Mouse (Mus musculus) thymus, postnatal 10 days (tissue): ENCODE measurements around the gene Fgfr3.

Source experiments
- DNase-seq, 2 experiments: peaks; one replicate each; pipeline ENCODE4 v3.0.0; 2021; ENCODE audit warnings: low spot score in 2 of 2

Gene Fgfr3

GRCm38 (mm10) chr5:33721541-33722265 lies at the start of gene Fgfr3:
Gene Fgfr3, plus strand, starts transcription at chr5:33721674.
- peak; percentile 19 to 24 for DNase-seq

GRCm38 (mm10) chr5:33674439-33674838 lies 47.0 kb upstream of the Fgfr3 start:
- DNase-seq = no peak

GRCm38 (mm10) chr5:33675964-33676363 lies 45.5 kb upstream of the Fgfr3 start:
- peak in 1 of 2 experiments; percentile 40 for DNase-seq

- DNase-seq = no peak
These were observed 43.2 kb upstream of the Fgfr3 start for GRCm38 (mm10) chr5:33678244-33678643.

- no peak for DNase-seq
These were observed 40.4 kb upstream of the Fgfr3 start for GRCm38 (mm10) chr5:33681044-33681443.

GRCm38 (mm10) chr5:33681611-33682388 lies 39.7 kb upstream of the Fgfr3 start:
- no peak for DNase-seq

- DNase-seq = no peak
These were observed 38.5 kb upstream of the Fgfr3 start for GRCm38 (mm10) chr5:33682963-33683362.

GRCm38 (mm10) chr5:33683897-33684652 lies 37.4 kb upstream of the Fgfr3 start:
- peak in 1 of 2 experiments; percentile 25 for DNase-seq

GRCm38 (mm10) chr5:33684932-33685331 lies 36.5 kb upstream of the Fgfr3 start:
- DNase-seq = no peak

GRCm38 (mm10) chr5:33687142-33687541 lies 34.3 kb upstream of the Fgfr3 start:
- no peak for DNase-seq

GRCm38 (mm10) chr5:33688278-33689220 lies 32.9 kb upstream of the Fgfr3 start:
- no peak for DNase-seq

GRCm38 (mm10) chr5:33689221-33689844 lies 32.1 kb upstream of the Fgfr3 start:
- no peak for DNase-seq

- no peak for DNase-seq
These were observed 31.4 kb upstream of the Fgfr3 start for GRCm38 (mm10) chr5:33689852-33690645.

GRCm38 (mm10) chr5:33692393-33692792 lies 29.1 kb upstream of the Fgfr3 start:
- DNase-seq = no peak

GRCm38 (mm10) chr5:33694461-33694847 lies 27.0 kb upstream of the Fgfr3 start:
- no peak for DNase-seq

- DNase-seq = no peak
These were observed 26.4 kb upstream of the Fgfr3 start for GRCm38 (mm10) chr5:33694848-33695717.

- DNase-seq = no peak
These were observed 25.8 kb upstream of the Fgfr3 start for GRCm38 (mm10) chr5:33695718-33696121.

- no peak for DNase-seq
These were observed 25.0 kb upstream of the Fgfr3 start for GRCm38 (mm10) chr5:33696430-33696829.

- DNase-seq = no peak
These were observed 23.9 kb upstream of the Fgfr3 start for GRCm38 (mm10) chr5:33697534-33697933.
